Mouse (Mus musculus) myocyte (in vitro differentiated cells): ENCODE measurements around the gene Gm10647. TPM values are rescaled to one million over a fixed set of nuclear protein-coding genes. Genes with fewer than 3 reads are reported as not detected.
A peak's percentile ranks its signal among the peaks of the same experiment; 100 is the strongest.
"Not testable (repeated sequence)": the region's sequence is repeated elsewhere in the genome, so short reads cannot be mapped to it uniquely, and the experiment has no call there.

Experiments used
- H3K27me3 ChIP-seq: one replicate; pipeline ENCODE4 v1.6.1; 2011; ENCODE audit not compliant: control insufficient read depth, insufficient read depth, insufficient read length
- H3K36me3 ChIP-seq: one replicate; pipeline ENCODE4 v1.6.1; 2011; ENCODE audit not compliant: control insufficient read depth, insufficient read depth
- H3K4me2 ChIP-seq: one replicate; pipeline ENCODE4 v1.6.1; 2011; ENCODE audit warnings: low read depth, control low read depth
- H3K4me3 ChIP-seq: one replicate; pipeline ENCODE4 v1.5.1; 2011; ENCODE audit warnings: mild to moderate bottlenecking, control low read depth, moderate library complexity
- H3K79me2 ChIP-seq: one replicate; pipeline ENCODE4 v1.6.1; 2011; ENCODE audit not compliant: control insufficient read depth, insufficient read depth
- H3ac ChIP-seq: one replicate; pipeline ENCODE4 v1.6.1; 2011; ENCODE audit not compliant: control insufficient read depth, insufficient read length
- CEBPB ChIP-seq: IDR thresholded peaks from 2 replicates; pipeline ENCODE4 v1.6.1; 2011; ENCODE audit warnings: mild to moderate bottlenecking, moderate library complexity; ENCODE audit not compliant: poor library complexity, insufficient read depth, severe bottlenecking
- E2F4 ChIP-seq: IDR thresholded peaks from one replicate; pipeline ENCODE4 v1.6.1; 2011; ENCODE audit warnings: mild to moderate bottlenecking, control low read depth, moderate library complexity; ENCODE audit not compliant: insufficient read depth
- MAX ChIP-seq: IDR thresholded peaks from one replicate; pipeline ENCODE4 v1.6.1; 2011; ENCODE audit warnings: low read depth, mild to moderate bottlenecking, control low read depth
- MYOD1 ChIP-seq, 3 experiments: IDR thresholded peaks; one replicate each; pipeline ENCODE4 v1.6.1; 2011; ENCODE audit warnings: control low read depth in 2 of 3, low read depth in 2 of 3, mild to moderate bottlenecking in 2 of 3, moderate library complexity in 1 of 3; ENCODE audit not compliant: insufficient read length in 2 of 3, control insufficient read depth in 1 of 3
- MYOG ChIP-seq, 3 experiments: IDR thresholded peaks; one replicate each; pipeline ENCODE4 v1.6.1; 2011; ENCODE audit warnings: control low read depth in 2 of 3, low read depth in 2 of 3, mild to moderate bottlenecking in 2 of 3; ENCODE audit not compliant: insufficient read length in 2 of 3, control insufficient read depth in 1 of 3, insufficient read depth in 1 of 3
- POLR2A ChIP-seq: IDR thresholded peaks from one replicate; pipeline ENCODE4 v1.6.1; 2011; ENCODE audit warnings: low read depth, mild to moderate bottlenecking, control low read depth, moderate library complexity; ENCODE audit not compliant: insufficient read length
- POLR2AphosphoS2 ChIP-seq: IDR thresholded peaks from one replicate; pipeline ENCODE4 v1.6.1; 2011; ENCODE audit warnings: low read depth, control low read depth; ENCODE audit not compliant: insufficient read length
- TCF3 ChIP-seq: IDR thresholded peaks from one replicate; pipeline ENCODE4 v1.6.1; 2011; ENCODE audit warnings: low read depth, control low read depth; ENCODE audit not compliant: insufficient read length
- polyA plus RNA-seq: library from polyadenylated mRNA; unstranded; fragments of >200 nt; fragmentation: generic; extraction: Trizol; gene quantifications from one replicate; pipeline ENCODE4 v1.2.1, GENCODE M21; 2012; ENCODE audit warnings: missing spikeins

Gene Gm10647
- polyA plus RNA-seq, 1 experiment, result not detected

GRCm38 (mm10) chr9:66769275-66769674 lies 27.6 kb upstream of the Gm10647 start:
- Histone ChIP-seq H3K79me2 (no peaks in the 10 kb centered on the region), H3ac (no peak overlapping the region), H3K36me3 (no peaks in the 10 kb centered on the region), H3K4me3 (no peak overlapping the region), H3K27me3 (no peaks in the 10 kb centered on the region), H3K4me2 (no peak overlapping the region)
- no peak for TF ChIP-seq TCF3
- no peak for TF ChIP-seq POLR2AphosphoS2
- no peak for TF ChIP-seq MYOD1 (IDR thresholded peaks at IDR 0.05; ENCODE audit: control insufficient read depth in 1 of 3, insufficient read length in 2 of 3, low read depth in 2 of 3)
- TF ChIP-seq CEBPB, result no peak

GRCm38 (mm10) chr9:66770701-66771100 lies 26.1 kb upstream of the Gm10647 start:
- H3ac ChIP-seq, result no peak overlapping the region
- H3K79me2 ChIP-seq, result no peaks in the 10 kb centered on the region
- no peak overlapping the region for H3K4me2 ChIP-seq
- no peak overlapping the region for H3K4me3 ChIP-seq
- TF ChIP-seq MYOD1 (IDR thresholded peaks at IDR 0.05; ENCODE audit: control insufficient read depth in 1 of 3, insufficient read length in 2 of 3, low read depth in 2 of 3) (no peak), TCF3 (no peak), E2F4 (no peak), POLR2AphosphoS2 (no peak), MYOG (IDR thresholded peaks at IDR 0.05; ENCODE audit: control insufficient read depth in 1 of 3, insufficient read depth in 1 of 3, insufficient read length in 2 of 3, low read depth in 2 of 3) (no peak), CEBPB (no peak), POLR2A (no peak)
- no peaks in the 10 kb centered on the region for H3K27me3 ChIP-seq
- H3K36me3 ChIP-seq, result no peaks in the 10 kb centered on the region

- not testable (repeated sequence) for H3K27me3 ChIP-seq, H3ac ChIP-seq, H3K4me2 ChIP-seq, H3K36me3 ChIP-seq, H3K4me3 ChIP-seq, H3K79me2 ChIP-seq
Observed at GRCm38 (mm10) chr9:66784552-66784951, 12.3 kb upstream of the Gm10647 start.

GRCm38 (mm10) chr9:66787821-66788220 lies 9.0 kb upstream of the Gm10647 start:
- no peaks in the 10 kb centered on the region for H3K27me3 ChIP-seq
- no peaks in the 10 kb centered on the region for H3K79me2 ChIP-seq
- TF ChIP-seq CEBPB (no peak), MAX (no peak)

GRCm38 (mm10) chr9:66794629-66795463 lies 2.0 kb upstream of the Gm10647 start:
- Histone ChIP-seq H3K4me3 (peak overlapping the region; percentile 46), H3K79me2 (no peaks in the 10 kb centered on the region), H3K4me2 (peak overlapping the region; percentile 98), H3K36me3 (peaks cover 3% of the 10 kb centered on the region), H3K27me3 (no peaks in the 10 kb centered on the region), H3ac (peak overlapping the region; percentile 4)
- TF ChIP-seq POLR2A (peak; percentile 52), TCF3 (no peak)

More at GRCm38 (mm10) chr9:66787821-66788220, 9.0 kb upstream of the Gm10647 start:
- Histone ChIP-seq H3K4me3 (no peak overlapping the region), H3ac (no peak overlapping the region), H3K36me3 (peaks cover 3% of the 10 kb centered on the region), H3K4me2 (no peak overlapping the region)

GRCm38 (mm10) chr9:66795464-66796324 lies 1.1 kb upstream of the Gm10647 start, which contains the start of gene Aph1b:
Gene Aph1b, minus strand, starts transcription at chr9:66795490.
- Histone ChIP-seq H3K4me3 (peak within 1 kb of the TSS; percentile 46), H3K36me3 (no peaks in the 10 kb centered on the region), H3K79me2 (no peaks in the 10 kb centered on the region), H3ac (peak within 1 kb of the TSS; percentile 4), H3K27me3 (no peaks in the 10 kb centered on the region), H3K4me2 (peak within 1 kb of the TSS; percentile 98)
- TF ChIP-seq POLR2A (peak; percentile 47), POLR2AphosphoS2 (no peak)
